Mouse (Mus musculus) hindbrain, embryonic 15.5 days (tissue): ENCODE measurements at regions not wholly inside any gene's neighbourhood (a gene's known extent, or its start where the extent isn't known, plus 50 kb on each side); places are given as distances from the start of the nearest gene placed in this dataset.
"Not testable (repeated sequence)": the region's sequence is repeated elsewhere in the genome, so short reads cannot be mapped to it uniquely, and the experiment has no call there.

Source experiments
- ATAC-seq: fragments of 200-750 bp; cut with Nextera tagmentation; 2 replicates; pipeline ENCODE4 v1.8.0; 2017; ENCODE audit warnings: low read depth, moderate number of reproducible peaks, moderate TSS enrichment; ENCODE audit not compliant: low FRiP score
- H3K27ac ChIP-seq: fragments of 300-500 bp; sonication (generic); replicated peaks from 2 replicates; pipeline ENCODE4 v1.5.1; 2015; ENCODE audit warnings: mild to moderate bottlenecking, inconsistent platforms
- H3K27me3 ChIP-seq: fragments of 300-500 bp; sonication (generic); 2 replicates; pipeline ENCODE4 v1.6.1; 2015; ENCODE audit warnings: control low read depth, inconsistent platforms
- H3K36me3 ChIP-seq: fragments of 300-500 bp; sonication (generic); 2 replicates; pipeline ENCODE4 v1.6.1; 2015; ENCODE audit warnings: control low read depth, inconsistent platforms
- H3K4me1 ChIP-seq: fragments of 300-500 bp; sonication (generic); replicated peaks from 2 replicates; pipeline ENCODE4 v1.6.1; 2015; ENCODE audit warnings: control low read depth, inconsistent platforms
- H3K4me2 ChIP-seq: fragments of 300-500 bp; sonication (generic); 2 replicates; pipeline ENCODE4 v1.6.1; 2015; ENCODE audit warnings: moderate library complexity, mild to moderate bottlenecking, inconsistent platforms
- H3K4me3 ChIP-seq: fragments of 300-500 bp; sonication (generic); 2 replicates; pipeline ENCODE4 v1.5.1; 2015; ENCODE audit warnings: mild to moderate bottlenecking, inconsistent platforms
- H3K9ac ChIP-seq: fragments of 300-500 bp; sonication (generic); 2 replicates; pipeline ENCODE4 v1.6.1; 2015; ENCODE audit warnings: inconsistent platforms
- H3K9me3 ChIP-seq: fragments of 300-500 bp; sonication (generic); 2 replicates; pipeline ENCODE4 v1.6.1; 2016; ENCODE audit warnings: control low read depth, inconsistent platforms
- WGBS: fragments of 180-500 bp; shearing (Covaris S2); methylation state at CpG from one replicate; pipeline ENCODE4 v1.1.7; 2015; 5-methylcytosine and 5-hydroxymethylcytosine counted together

GRCm38 (mm10) chr14:76733258-76733823 is 176.7 kb upstream of the Serp2 start:
- H3K4me2 ChIP-seq: no peak overlapping the region
- peaks cover 14% of the 10 kb centered on the region for H3K4me1 ChIP-seq
- H3K36me3 ChIP-seq: no peaks in the 10 kb centered on the region
- H3K4me3 ChIP-seq: no peak overlapping the region
- ATAC-seq: no peak
- H3K27me3 ChIP-seq: no peaks in the 10 kb centered on the region
- no peaks in the 10 kb centered on the region for H3K9me3 ChIP-seq
- 89% methylated on average over 8 of the region's 8 CpGs for WGBS
- no peak overlapping the region for H3K27ac ChIP-seq
- H3K9ac ChIP-seq: no peak overlapping the region

GRCm38 (mm10) chr14:76731096-76731986 is 174.7 kb upstream of the Serp2 start:
- H3K4me1 ChIP-seq: peaks cover 14% of the 10 kb centered on the region
- H3K9ac ChIP-seq: no peak overlapping the region
- 87% methylated on average over 19 of the region's 19 CpGs for WGBS
- no peak overlapping the region for H3K27ac ChIP-seq
- H3K27me3 ChIP-seq: no peaks in the 10 kb centered on the region
- ATAC-seq: no peak
- no peak overlapping the region for H3K4me2 ChIP-seq
- no peak overlapping the region for H3K4me3 ChIP-seq
- no peaks in the 10 kb centered on the region for H3K36me3 ChIP-seq
- no peaks in the 10 kb centered on the region for H3K9me3 ChIP-seq

GRCm38 (mm10) chr14:76725844-76726243 is 169.2 kb upstream of the Serp2 start:
- no peak for ATAC-seq

GRCm38 (mm10) chr14:76725231-76725630 is 168.5 kb upstream of the Serp2 start:
- not testable (repeated sequence) for H3K9me3 ChIP-seq, H3K27me3 ChIP-seq, H3K4me2 ChIP-seq, H3K9ac ChIP-seq, H3K36me3 ChIP-seq, H3K4me1 ChIP-seq, ATAC-seq, H3K27ac ChIP-seq, H3K4me3 ChIP-seq
- 91% methylated on average over 4 of the region's 4 CpGs for WGBS

More at GRCm38 (mm10) chr14:76725844-76726243, 169.2 kb upstream of the Serp2 start:
- Histone ChIP-seq H3K9ac (no peak overlapping the region), H3K4me3 (no peak overlapping the region), H3K4me2 (no peak overlapping the region), H3K36me3 (no peaks in the 10 kb centered on the region), H3K27ac (no peak overlapping the region), H3K9me3 (no peaks in the 10 kb centered on the region), H3K27me3 (no peaks in the 10 kb centered on the region), H3K4me1 (no peaks in the 10 kb centered on the region)
- 100% methylated on average over 2 of the region's 2 CpGs for WGBS

GRCm38 (mm10) chr14:76724826-76725225 is 168.1 kb upstream of the Serp2 start:
- H3K9ac ChIP-seq: no peak overlapping the region
- no peak for ATAC-seq
- H3K36me3 ChIP-seq: no peaks in the 10 kb centered on the region
- no peak overlapping the region for H3K4me3 ChIP-seq
- no peaks in the 10 kb centered on the region for H3K4me1 ChIP-seq
- H3K9me3 ChIP-seq: no peaks in the 10 kb centered on the region
- H3K27me3 ChIP-seq: no peaks in the 10 kb centered on the region
- WGBS: 90% methylated on average over 8 of the region's 8 CpGs
- no peak overlapping the region for H3K4me2 ChIP-seq
- H3K27ac ChIP-seq: no peak overlapping the region

GRCm38 (mm10) chr14:76724395-76724794 is 167.7 kb upstream of the Serp2 start:
- no peak; the same call in 1 of the 2 replicates for ATAC-seq

GRCm38 (mm10) chr14:76723551-76723950 is 166.9 kb upstream of the Serp2 start:
- Histone ChIP-seq H3K9ac (no peak overlapping the region), H3K27me3 (no peaks in the 10 kb centered on the region), H3K36me3 (no peaks in the 10 kb centered on the region), H3K9me3 (no peaks in the 10 kb centered on the region), H3K4me1 (no peaks in the 10 kb centered on the region), H3K27ac (no peak overlapping the region), H3K4me3 (no peak overlapping the region), H3K4me2 (no peak overlapping the region)
- WGBS: 71% methylated on average over 4 of the region's 4 CpGs
- ATAC-seq: no peak

More at GRCm38 (mm10) chr14:76724395-76724794, 167.7 kb upstream of the Serp2 start:
- WGBS: 78% methylated on average over 8 of the region's 8 CpGs
- Histone ChIP-seq H3K36me3 (no peaks in the 10 kb centered on the region), H3K4me3 (no peak overlapping the region), H3K27me3 (no peaks in the 10 kb centered on the region), H3K27ac (no peak overlapping the region), H3K9ac (no peak overlapping the region), H3K4me1 (no peaks in the 10 kb centered on the region), H3K4me2 (no peak overlapping the region), H3K9me3 (no peaks in the 10 kb centered on the region)

GRCm38 (mm10) chr14:76722297-76722696 is 165.6 kb upstream of the Serp2 start:
- no peaks in the 10 kb centered on the region for H3K27me3 ChIP-seq
- no peaks in the 10 kb centered on the region for H3K4me1 ChIP-seq
- no peaks in the 10 kb centered on the region for H3K36me3 ChIP-seq
- H3K27ac ChIP-seq: no peak overlapping the region
- ATAC-seq: no peak
- H3K4me3 ChIP-seq: no peak overlapping the region
- no peak overlapping the region for H3K9ac ChIP-seq
- H3K9me3 ChIP-seq: no peaks in the 10 kb centered on the region
- 90% methylated on average over 5 of the region's 5 CpGs for WGBS
- no peak overlapping the region for H3K4me2 ChIP-seq

- no peak for ATAC-seq
- Histone ChIP-seq H3K4me1 (no peaks in the 10 kb centered on the region), H3K36me3 (no peaks in the 10 kb centered on the region), H3K4me2 (no peak overlapping the region), H3K27ac (no peak overlapping the region), H3K9ac (no peak overlapping the region), H3K27me3 (no peaks in the 10 kb centered on the region), H3K9me3 (no peaks in the 10 kb centered on the region), H3K4me3 (no peak overlapping the region)
- 91% methylated on average over 9 of the region's 9 CpGs for WGBS
These were observed 165.1 kb upstream of the Serp2 start for GRCm38 (mm10) chr14:76721751-76722150.

- 94% methylated on average over 3 of the region's 3 CpGs for WGBS
- H3K4me1 ChIP-seq: no peaks in the 10 kb centered on the region
- ATAC-seq: no peak
- no peaks in the 10 kb centered on the region for H3K27me3 ChIP-seq
- H3K36me3 ChIP-seq: no peaks in the 10 kb centered on the region
- H3K27ac ChIP-seq: no peak overlapping the region
- no peaks in the 10 kb centered on the region for H3K9me3 ChIP-seq
- H3K4me3 ChIP-seq: no peak overlapping the region
- no peak overlapping the region for H3K4me2 ChIP-seq
- no peak overlapping the region for H3K9ac ChIP-seq
These were observed 160.4 kb upstream of the Serp2 start for GRCm38 (mm10) chr14:76717081-76717480.

- Histone ChIP-seq H3K9ac (no peak overlapping the region), H3K27me3 (no peaks in the 10 kb centered on the region), H3K4me2 (no peak overlapping the region), H3K4me3 (no peak overlapping the region), H3K27ac (no peak overlapping the region), H3K4me1 (no peaks in the 10 kb centered on the region), H3K36me3 (no peaks in the 10 kb centered on the region), H3K9me3 (no peaks in the 10 kb centered on the region)
- no peak for ATAC-seq
- 77% methylated on average over 4 of the region's 4 CpGs for WGBS
These were observed 158.0 kb upstream of the Serp2 start for GRCm38 (mm10) chr14:76714727-76715126.

GRCm38 (mm10) chr14:76713946-76714345 is 157.3 kb upstream of the Serp2 start:
- Histone ChIP-seq H3K4me2 (no peak overlapping the region), H3K4me1 (no peaks in the 10 kb centered on the region), H3K27ac (no peak overlapping the region), H3K27me3 (no peaks in the 10 kb centered on the region), H3K4me3 (no peak overlapping the region), H3K36me3 (no peaks in the 10 kb centered on the region), H3K9ac (no peak overlapping the region), H3K9me3 (no peaks in the 10 kb centered on the region)
- WGBS: 73% methylated on average over 7 of the region's 7 CpGs
- no peak for ATAC-seq
